Mouse (Mus musculus) urinary bladder, postnatal 4 days (tissue): ENCODE results near the gene Fam129b.

Experiments
- DNase-seq, 2 experiments: peaks; one replicate each; pipeline ENCODE4 v3.0.0; 2021 to 2022; ENCODE audit warnings: low spot score in 2 of 2

The Fam129b gene

DNA sequence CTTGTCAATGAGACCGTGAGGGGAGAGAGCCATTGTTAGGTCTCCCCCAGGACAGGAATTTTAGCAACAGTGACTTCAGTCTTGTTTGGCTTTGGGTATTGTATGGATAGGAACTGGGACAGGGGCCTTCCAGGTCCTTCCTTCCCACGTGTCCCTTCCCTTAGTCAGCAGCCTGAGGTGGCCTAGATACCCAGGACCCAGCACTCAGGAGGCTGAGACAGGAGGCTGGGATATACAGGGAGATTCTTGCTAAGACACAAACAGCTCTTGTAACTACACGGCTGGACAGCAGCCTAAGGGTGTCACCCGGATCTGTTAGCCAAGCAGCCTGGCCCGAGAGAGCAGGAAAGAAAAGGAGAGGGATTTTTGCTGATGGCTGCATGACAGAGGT, 16.3 kb upstream of the Fam129b start:
- no peak for DNase-seq

DNA sequence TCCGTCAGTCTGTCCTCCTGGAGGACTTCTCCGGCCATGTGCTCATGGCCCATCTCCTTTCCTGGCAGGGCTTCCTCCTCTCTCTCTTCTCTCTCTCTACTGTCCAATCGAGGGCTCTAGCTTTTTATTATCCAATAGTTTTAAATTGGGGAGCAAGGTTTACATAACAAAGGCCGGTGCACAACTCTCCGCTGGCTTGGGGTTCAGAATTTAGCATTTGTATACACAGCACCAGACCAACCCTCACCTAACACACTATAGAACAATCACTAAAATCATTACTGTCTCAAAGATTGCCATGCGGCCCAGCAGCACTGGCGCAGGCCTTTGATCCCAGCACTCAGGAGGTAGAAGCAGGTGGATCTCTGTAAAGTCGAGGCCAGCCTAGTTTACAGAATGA, 15.1 kb upstream of the Fam129b start:
- DNase-seq: no peak

DNA sequence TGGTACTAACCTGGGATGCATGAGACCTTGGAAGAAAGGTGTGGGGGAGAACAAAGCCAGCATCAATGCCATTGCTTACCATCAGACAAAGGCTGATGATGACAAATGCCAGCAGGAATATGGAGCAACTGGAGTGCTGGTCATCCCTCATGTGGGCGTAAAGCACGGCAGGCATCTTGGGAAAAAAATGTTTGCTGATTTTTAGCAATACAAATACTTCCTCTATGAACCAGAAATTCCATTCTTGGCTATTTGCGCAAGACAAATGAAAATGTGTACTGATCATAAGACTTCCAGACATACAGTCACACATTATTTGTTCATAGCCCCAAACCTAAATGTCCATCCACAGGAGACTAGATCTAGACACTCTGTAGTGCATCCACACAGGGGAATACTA, 12.6 kb upstream of the Fam129b start:
- DNase-seq: no peak

DNA sequence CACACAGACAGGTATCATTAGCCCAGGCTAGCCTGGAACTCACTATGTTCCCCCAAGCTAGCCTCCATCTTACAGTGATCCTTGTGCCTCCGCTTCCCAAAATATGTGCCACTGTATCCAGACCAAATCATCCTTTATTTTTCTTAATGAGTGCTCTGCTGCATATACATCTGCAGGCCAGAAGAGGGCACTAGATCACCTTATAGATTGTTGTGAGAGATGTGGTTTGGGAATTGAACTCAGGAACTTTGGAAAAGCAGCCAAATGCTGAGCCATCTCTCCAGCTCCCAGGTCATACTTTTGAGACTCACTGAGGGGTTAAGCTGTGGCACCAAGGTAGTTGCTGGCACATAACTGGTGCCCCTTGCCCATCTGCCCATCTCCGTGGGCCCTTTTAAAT, 11.2 kb upstream of the Fam129b start:
- no peak for DNase-seq

DNA sequence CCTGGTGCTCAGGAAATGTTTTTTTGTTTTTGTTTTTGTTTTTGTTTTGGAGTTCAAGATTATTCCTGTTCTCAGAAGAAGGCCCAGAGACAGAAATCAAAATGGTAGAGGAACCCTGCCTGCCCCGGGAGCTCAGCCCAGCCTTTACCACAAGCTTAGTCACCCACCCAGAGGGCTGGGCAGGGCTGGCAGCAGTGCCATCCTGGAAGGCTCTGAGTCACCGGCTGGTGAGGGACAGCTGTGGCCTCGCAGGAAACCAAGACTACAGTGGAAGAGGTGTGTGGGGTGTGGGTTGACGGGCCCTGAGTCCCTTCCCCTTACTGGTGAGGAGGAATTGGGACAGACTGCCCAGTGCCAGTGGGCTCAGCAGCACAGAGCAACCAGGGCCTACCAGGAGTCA, 8.6 kb upstream of the Fam129b start:
- no peak for DNase-seq

DNA sequence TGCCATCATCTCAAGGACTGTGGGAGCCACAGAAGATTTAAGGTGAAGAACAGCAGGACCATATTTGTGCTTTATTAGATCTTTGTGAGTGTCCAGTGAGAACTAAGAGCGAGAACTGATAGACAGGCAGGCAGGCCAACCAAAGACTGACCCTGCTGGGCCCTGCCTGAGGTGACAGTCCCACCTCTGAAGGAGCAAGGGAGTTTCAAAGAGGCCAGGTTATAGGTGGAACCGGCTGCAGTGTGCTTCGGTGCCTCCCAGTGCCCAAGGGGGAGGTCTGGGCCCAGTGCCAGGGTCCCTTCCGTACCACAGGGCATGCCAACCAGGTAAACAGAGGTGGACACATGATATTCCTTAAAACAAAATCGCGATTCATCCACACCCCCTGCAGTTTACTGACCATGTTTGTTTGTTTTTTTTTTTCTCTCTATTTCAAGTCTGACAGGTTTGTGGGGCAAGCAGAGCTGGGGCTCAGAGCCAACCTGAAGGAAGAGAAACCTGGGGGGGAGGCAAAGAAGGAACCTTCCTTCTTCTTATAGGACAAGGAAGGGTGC, 6.1 kb upstream of the Fam129b start:
- DNase-seq: peak in 1 of 2 experiments; percentile 55

DNA sequence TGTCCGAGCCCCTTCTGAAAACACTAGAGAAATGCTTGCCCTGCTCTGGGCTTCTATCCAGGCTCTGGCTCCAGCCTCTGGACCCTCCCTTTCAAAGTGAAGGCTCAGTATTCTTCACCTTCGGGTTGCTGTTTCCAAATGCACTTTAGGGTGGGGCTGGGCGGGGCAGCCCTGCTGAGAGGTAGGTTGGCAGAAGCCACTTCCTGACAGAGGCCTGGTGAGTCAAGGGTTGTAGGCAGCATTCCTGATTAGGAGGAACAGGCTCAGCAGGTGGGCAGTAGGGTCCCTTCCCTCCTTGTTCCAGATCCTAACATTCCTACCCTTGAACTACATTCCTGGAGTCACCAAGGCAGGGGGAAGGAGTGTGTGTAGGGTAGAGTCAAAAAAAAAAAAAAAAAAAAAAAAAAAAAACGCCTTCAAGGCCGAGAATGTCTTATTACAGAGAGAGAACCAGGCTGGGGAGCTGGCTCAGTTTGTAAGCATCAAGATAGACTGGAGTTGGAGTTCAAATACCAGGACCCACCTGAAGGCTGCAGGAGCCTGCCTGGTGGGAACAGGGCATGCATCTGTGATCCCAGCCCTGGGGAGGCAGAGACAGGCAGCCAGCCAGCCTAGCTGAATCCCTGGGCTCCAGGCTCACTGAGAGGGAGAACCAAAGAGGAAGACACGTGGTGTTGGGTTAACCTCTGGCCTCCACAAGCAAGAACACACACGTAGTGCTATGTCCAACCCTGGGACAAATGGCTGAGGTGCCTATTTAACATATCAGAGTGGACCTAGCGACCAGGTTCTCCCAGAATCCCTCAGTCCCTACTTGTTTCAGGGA, 5.4 kb upstream of the Fam129b start:
- no peak for DNase-seq

DNA sequence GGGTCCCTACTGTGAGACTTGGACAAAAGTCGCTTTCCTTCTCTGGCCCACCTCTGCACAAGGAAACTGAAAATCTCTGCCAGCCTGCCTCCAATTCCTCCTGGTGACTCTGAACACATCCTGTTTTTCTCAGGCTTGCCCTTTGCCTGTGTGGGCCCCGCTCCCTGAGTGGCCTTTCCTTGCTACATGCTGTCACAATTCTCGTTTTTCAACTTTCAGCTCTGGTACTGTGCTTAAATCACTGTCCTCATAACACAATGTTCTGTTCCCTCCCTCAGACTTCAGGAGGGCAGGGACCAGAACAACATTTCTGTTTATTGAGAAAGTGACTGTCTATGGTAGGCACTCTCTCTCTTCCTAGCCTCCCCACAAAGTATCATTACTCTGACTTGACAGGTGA, 1.8 kb upstream of the Fam129b start:
- no peak for DNase-seq

DNA sequence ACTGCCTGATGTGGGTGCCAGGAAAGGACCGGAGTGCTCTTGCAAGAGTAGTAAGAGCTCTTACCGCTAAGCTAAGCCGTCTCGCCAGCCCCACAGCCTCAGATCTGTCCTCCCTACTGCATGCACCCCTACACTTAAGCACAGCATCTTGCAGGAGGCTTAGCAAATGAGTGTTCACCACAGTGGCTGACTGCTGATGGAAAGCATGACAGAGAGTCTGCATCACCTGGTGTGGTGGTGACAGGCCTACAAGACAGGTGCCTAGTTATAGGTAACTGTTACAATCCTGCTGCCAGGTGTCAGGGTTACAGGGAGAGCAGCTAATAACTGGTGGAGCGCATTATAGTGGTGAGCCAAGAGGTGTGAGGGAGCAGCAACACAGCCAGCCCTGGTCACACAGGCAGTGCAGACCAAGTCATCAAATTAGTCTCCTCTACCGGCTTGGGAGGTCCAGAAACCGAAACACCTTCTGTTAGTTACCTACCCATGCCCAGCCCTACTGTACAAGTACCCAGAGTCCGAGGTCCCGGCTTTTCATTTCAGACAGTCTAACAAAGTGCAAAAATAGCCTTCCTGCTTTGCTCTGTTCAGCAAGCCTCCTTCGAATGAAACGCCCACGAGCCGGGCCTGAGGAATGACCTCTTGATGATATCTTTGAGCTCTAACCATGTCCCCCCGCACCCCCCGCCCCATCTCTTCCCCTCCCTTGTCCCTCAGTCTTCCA, 801 bp upstream of the Fam129b start:
- no peak for DNase-seq

DNA sequence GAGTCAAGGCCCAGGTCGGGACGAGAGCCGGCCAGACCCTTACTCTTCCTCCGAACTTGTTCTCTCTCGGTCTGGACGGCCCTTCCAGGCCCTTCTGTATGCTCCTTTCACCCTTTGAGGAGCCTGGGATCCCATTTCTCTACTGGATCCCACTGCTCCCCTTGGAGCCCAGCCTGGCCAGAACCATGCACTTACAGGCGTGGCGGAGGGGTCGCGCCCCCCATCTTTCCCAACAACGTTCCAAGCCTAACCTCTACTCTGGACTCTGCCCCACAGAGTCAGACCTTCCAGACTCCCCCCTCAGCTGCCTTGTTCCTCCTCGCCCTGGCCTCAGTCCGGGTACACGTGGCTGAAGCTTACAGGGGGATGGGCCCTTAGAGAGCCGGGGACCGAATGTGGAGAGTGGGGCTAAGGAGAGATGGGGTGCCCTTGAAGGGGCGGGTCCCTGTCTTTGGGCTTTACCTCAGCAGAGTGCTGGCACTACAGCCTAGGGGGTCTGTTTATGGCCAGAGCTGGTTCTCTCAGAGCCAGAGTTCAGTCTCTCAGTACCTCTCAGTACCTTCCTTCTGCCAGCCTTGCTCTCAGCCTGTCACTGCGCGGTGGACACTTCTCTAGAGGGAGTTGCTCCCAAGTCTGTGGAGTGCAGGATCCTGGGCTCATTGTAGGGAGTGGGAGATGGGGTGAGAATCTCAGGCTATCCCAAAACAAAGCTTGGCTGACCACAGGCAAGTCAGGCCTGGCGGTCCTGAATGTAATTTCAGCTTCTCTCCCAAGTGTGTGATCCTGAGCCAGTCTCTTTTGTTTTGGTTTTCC, 782 bp downstream of the Fam129b start:
- no peak for DNase-seq

DNA sequence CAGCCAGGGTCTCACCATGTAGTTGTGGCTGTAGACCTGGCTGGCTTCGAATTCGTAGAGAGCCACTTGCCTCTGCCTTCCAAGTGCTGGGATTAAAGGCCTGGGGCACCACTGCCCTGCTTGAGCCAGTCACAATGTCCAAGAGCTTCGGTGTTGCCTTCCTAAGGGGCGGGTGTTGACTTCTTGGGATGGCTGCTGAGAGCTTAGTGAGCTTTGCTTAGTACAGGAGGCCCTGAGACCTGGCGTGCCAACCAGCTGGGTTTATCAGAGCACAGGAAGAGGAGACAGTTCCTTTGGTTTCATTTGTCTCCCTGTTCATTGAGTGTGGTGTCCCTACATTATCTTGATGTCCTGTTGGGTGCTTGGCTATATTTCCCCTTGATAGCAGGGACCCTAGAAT, 1.4 kb downstream of the Fam129b start:
- DNase-seq: no peak

DNA sequence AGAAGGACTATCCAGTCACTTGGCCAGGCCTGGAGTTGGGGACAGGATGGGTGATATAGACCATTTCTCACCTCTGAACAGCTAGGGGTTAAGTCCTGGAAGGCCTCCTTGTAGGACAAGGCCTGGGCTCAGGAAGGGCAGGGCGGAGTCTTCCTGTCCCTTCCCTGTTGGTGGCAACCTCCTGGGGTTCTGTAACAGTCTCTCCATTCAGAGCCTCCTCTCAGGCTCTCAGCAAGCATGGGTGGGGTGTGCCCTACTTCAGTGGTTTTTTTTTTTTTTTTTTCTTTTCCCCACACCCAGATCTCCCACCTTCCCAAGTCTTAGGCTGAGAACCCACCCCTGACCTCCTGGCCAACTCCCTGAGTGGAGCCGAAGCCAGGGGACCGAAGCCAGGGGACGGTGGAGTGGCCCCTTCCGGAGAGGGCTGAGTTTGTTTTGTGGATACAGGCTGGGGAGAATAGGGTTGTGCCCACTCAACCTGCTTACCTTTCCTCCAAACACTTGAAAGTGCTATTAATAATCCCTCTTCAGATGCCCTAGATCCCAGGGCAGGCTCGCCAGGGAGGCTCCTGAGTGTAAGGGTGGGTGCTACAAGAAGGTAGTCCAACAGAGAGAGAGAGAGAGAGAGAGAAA, 2.0 kb downstream of the Fam129b start:
- DNase-seq: no peak

DNA sequence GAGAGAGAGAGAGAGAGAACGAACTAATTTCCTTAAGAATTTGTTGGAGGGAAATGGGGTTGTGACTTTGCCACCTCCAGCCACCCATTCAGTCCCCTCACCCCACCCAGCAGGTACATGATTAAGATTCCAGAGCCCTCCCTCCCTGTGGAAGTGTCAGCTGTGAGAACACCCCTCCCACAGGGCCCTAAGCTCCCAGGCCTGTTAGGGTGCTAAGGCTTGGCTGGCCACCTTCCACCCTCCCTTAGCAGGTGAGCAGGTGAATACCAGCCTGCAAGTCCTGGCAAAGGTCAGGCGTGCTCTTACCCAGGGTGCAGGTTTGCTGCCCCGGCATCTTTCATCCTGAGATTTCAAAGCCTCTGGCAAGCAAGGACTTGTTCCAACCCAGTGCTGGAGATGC, 2.5 kb downstream of the Fam129b start:
- DNase-seq: peak in 1 of 2 experiments; percentile 35

DNA sequence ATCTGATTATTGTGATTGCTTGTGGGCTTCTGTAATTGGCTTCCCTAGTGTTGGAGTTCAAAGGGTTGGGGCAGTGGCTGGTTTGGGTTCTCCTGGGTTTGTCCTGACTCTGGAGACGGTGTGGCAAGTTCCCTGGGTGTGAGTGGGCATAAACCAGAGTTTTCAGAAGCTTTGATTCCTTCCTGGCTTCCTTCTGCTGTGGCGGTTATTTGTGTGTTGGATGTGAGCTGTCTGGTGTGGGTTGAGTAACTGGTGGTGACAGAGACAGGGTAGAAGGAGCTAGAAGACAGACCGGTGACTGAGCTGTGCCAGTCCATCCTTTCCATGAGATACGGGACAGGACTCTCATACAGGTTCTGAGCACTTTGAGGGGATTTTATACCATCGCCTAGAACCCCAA, 3.7 kb downstream of the Fam129b start:
- DNase-seq: no peak

DNA sequence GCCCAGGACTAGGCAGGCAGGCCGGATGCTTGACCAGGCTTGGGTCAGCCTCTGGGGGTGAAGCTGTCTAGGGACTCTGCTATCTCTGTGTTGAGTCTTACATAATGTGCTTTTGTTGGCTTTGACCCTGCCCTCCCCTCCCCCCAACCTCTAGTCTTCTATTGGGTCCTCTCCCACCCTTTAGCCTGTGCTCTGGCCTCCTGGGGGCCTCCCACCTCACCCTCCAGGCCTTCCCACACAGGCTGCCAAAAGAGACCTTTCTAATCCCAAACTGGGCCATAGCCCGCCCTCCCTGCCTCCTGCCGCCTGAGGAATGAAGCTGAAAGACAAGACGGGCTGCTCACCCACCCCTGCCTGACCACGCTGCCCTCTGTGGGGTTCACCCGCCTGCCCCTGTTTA, 5.1 kb downstream of the Fam129b start:
- peak in 1 of 2 experiments; percentile 32 for DNase-seq

DNA sequence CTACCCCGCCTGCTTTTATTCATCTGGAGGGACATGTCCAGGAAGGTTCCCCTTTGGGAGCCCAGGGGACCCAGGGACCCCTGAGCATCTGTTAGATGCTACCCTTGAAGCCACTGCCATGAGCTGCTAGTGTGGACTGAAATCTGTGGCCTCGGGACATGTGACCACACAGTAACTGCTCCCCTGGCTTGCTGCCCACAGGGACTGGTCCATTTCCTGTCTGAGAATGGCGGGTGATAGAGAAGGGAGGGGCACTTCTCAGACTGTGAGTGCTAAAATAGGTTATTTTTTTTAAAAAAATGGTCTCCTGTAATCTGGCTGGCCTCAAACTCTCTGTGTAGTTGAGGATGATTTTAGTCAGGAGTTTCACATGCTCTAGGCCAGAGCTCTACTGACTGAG, 5.8 kb downstream of the Fam129b start:
- peak; percentile 69 to 86 for DNase-seq

DNA sequence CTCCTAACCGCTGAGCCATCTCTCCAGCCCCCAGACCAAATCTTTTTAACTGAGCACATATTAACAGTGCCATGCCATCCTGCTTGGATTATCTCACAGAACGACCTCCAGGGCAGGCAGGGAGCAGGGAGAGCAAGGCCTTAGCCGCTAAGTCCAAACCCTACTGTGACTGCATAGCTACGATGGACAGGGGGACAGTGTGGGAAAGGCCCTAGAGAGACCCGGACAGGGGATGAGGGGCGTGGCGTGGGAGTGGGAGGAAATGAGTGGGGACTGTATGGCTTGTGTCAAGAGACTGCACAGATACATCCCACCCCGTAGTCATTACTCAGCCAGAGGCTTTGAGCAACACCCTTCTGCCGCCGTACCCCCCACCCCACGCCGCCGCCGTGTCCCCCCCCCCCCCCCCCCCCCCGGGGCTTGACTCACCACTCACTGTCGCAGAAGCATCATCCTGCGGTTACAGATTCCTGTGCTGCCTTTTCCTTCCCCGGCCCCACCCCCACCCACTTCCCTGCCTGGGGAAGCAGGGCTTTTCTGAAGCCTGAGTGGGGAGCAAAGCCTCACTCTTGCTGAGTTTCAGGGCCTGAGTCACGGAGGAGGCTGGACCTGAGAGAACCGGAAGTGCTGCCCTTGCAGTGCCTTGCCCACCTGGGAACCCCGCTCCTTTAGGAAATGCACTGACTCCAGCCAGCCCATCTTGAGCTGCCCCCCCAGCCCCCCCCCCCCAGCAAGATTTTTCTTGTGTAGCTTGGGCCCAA, 6.5 kb downstream of the Fam129b start:
- peak in 1 of 2 experiments; percentile 37 for DNase-seq

DNA sequence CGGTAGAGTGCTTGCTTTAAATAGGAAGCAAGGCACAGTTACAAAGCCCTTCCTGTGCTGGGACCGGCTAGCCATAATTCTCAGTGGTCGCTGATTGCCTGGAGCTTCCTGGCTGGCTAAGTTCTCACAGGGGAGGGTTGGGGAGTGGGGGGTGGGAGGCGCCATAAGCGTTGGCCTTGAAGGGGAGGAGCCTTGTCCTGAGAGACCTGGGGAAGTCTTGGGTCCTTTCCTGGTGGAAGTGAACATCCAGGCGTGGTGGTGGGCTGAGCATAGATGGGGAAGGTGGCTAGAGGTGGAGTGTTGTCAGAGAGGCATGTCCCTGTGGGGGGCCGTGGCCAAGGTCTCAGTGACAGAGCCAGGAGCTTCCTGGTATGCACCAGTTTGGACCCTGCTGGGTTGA, 8.8 kb downstream of the Fam129b start:
- no peak for DNase-seq

DNA sequence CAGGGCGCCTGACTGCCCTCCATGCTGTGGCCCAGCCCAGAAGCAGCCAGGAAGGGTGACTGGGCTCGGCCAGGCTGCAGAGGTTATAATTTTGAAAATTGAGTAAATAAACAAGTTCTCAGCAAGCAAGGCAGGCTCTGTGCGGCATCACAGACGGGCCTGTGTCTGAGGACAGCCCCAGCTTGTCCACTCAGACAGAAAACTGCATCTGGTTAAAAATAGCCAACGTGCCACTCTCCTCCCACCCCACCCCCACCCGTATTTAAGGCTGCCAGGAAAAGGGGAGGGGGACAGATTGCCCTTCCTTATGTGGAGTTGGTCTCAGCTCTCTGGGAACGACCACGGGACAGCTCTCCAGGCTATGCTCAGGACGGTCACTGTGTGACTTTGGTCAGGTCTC, 12.1 kb downstream of the Fam129b start:
- DNase-seq: no peak

DNA sequence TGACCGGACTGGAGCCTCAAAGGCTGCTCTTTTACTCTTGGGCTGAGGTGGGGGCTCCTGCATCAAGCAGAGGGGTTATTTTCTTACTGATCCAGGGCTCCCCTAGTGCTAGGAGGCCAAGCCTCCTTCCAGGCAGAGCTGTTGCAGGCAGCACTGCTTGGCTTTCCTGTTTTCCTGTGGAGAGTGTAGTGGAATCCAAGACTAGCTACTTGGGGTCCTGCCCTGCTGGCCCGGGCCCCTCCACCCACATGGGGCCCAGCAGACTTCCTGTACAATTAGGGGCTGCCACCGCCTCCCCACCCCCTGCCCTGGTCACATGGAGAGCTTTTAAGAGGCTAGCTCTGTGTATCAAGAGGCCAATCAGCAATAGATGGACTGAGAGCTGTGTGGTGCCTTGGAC, 12.6 kb downstream of the Fam129b start:
- no peak for DNase-seq

DNA sequence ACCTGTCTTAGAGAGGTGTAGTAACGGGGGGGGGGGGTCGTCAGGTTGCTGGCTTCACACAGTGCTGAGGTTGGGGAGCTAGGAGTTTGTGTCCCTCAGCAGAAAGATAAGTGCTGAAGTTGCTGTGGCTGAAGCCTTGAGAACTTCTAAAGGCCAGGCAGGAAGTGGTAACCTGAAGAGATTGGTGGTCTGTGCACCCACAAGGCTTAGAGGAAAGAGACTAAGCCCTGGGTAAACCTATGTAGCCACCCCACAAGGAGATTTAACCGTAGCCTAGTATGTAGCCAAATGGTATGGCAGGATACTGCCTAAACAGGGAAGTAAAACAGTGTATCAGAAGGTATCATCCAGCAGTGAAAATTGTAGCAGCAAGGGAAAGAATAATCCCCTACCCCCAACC, 14.4 kb downstream of the Fam129b start:
- no peak for DNase-seq
